6 mouse cellular contexts compared by ENCODE assay signal in the genomic region with DNA sequence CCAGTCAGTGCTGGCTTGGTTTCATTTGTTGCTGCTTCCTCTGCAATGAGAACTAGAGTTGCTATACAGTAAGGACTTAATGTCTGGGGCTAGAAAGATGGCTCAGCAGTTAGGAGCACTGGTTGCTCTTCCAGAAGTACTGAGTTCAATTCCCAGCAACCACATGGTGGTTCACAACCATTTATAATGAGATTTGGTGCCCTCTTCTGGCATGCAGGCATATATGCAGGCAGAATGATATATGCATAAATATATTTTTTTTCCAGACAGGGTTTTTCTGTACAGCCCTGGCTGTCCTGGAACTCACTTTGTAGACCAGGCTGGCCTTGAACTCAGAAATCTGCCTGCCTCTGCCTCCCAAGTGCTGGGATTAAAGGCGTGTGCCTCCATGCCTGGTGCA. TPM values are rescaled to one million over a fixed set of nuclear protein-coding genes. Genes with fewer than 3 reads are reported as not detected.
DNase-seq lines count a peak whose midpoint lies in the region; ATAC-seq and TF ChIP-seq lines count a peak whose summit lies in the region.
"Not testable (repeated sequence)": the region's sequence is repeated elsewhere in the genome, so short reads cannot be mapped to it uniquely, and the experiment has no call there.

No protein-coding gene starts in this region.

- H3K27me3 ChIP-seq in MEL (ENCODE audit: control insufficient read depth in 1 of 2, insufficient read depth in 2 of 2, low read length in 2 of 2); lung, postnatal 0 days (replicated peaks; ENCODE audit: insufficient read depth, low read length): not testable (repeated sequence)

- intact Hi-C loops in gastrocnemius, adult 2 months (cut with DNase I): loop anchor here (5.0 kb wide), 1 partner anchor 69 kb away; no protein-coding TSS in a partner anchor
- intact Hi-C loops in left cerebral cortex, adult 2 months (cut with DNase I): not testable (repeated sequence)

- DNase-seq in CD4-positive, CD25-positive, alpha-beta regulatory T cell, adult 2 months (ENCODE audit: low read depth, low spot score): peak; percentile 15
- not testable (repeated sequence) for DNase-seq in MEL (ENCODE audit: low read depth, low spot score); gastrocnemius, adult 2 months; left cerebral cortex, adult 2 months (ENCODE audit: extremely low spot score in 1 of 2, low spot score in 2 of 2); lung, postnatal 0 days (ENCODE audit: low spot score)
- peak; percentile 32 for DNase-seq in induced T-regulatory cell, adult 2 months (ENCODE audit: low read depth)

- H3K27ac ChIP-seq in MEL (ENCODE audit: control insufficient read depth, low read depth, low read length); gastrocnemius, adult 2 months; left cerebral cortex, adult 2 months; lung, postnatal 0 days (ENCODE audit: low read length): not testable (repeated sequence)

- not testable (repeated sequence) for H3K4me3 ChIP-seq in MEL (ENCODE audit: control insufficient read depth in 1 of 2, insufficient read depth in 1 of 2, low read depth in 2 of 2, low read length in 2 of 2); gastrocnemius, adult 2 months; left cerebral cortex, adult 2 months; lung, postnatal 0 days (ENCODE audit: low read depth, low read length)

- ATAC-seq in lung, postnatal 0 days: not testable (repeated sequence)

- peak in 2 of 3 experiments; percentile 16 to 36; a peak in 2 of 6 replicates for TF ChIP-seq CTCF in MEL (IDR thresholded peaks at IDR 0.05 in 2 of 3, conservative IDR thresholded peaks at IDR 0.05 in 1 of 3; ENCODE audit: control insufficient read depth in 1 of 3, insufficient read depth in 1 of 3, low read depth in 2 of 3, low read length in 3 of 3, poor library complexity in 1 of 3, severe bottlenecking in 1 of 3)
- peak; percentile 49 for TF ChIP-seq CTCF in gastrocnemius, adult 2 months (IDR thresholded peaks at IDR 0.05)
- peak; percentile 36 for TF ChIP-seq CTCF in left cerebral cortex, adult 2 months (IDR thresholded peaks at IDR 0.05)
- TF ChIP-seq CTCF in lung, postnatal 0 days (IDR thresholded peaks at IDR 0.05): peak; percentile 54

- TF ChIP-seq RAD21 in MEL (IDR thresholded peaks at IDR 0.05; ENCODE audit: low read depth, low read length): peak; percentile 26

- H3K79me2 ChIP-seq in MEL (ENCODE audit: control insufficient read depth, insufficient read depth, low read length, poor library complexity): not testable (repeated sequence)

- 95% methylated on average over 1 of the region's 1 CpGs for WGBS in lung, postnatal 0 days

- not testable (repeated sequence) for H3K4me1 ChIP-seq in MEL (ENCODE audit: control insufficient read depth in 1 of 2, insufficient read depth in 2 of 2, low read length in 2 of 2); lung, postnatal 0 days (ENCODE audit: insufficient read depth, low read depth, low read length)

- not testable (repeated sequence) for H3K9ac ChIP-seq in MEL (ENCODE audit: control insufficient read depth, low read depth, low read length, poor library complexity, severe bottlenecking); lung, postnatal 0 days (replicated peaks; ENCODE audit: low read depth)

- not testable (repeated sequence) for TF ChIP-seq EP300 in MEL (IDR thresholded peaks at IDR 0.05; ENCODE audit: low read depth in 1 of 2, low read length in 2 of 2); lung, postnatal 0 days (IDR thresholded peaks at IDR 0.05)

- not testable (repeated sequence) for TF ChIP-seq POLR2A in MEL (IDR thresholded peaks at IDR 0.05; ENCODE audit: control insufficient read depth in 1 of 2, insufficient read depth in 1 of 2, low read depth in 1 of 2, low read length in 2 of 2, poor library complexity in 1 of 2)

- not testable (repeated sequence) for H3K9me3 ChIP-seq in MEL (replicated peaks; ENCODE audit: insufficient read depth, low read length); lung, postnatal 0 days (ENCODE audit: low read length)

- not testable (repeated sequence) for H3K36me3 ChIP-seq in MEL (ENCODE audit: control insufficient read depth in 1 of 2, insufficient read depth in 2 of 2, low read length in 2 of 2); lung, postnatal 0 days (ENCODE audit: insufficient read depth, low read length)

- not testable (repeated sequence) for H3K4me2 ChIP-seq in lung, postnatal 0 days (replicated peaks; ENCODE audit: low read depth, low read length)

RNA-seq across cellular contexts. Expression of a gene that starts 23.2 kb away (rescaled TPM):
- total RNA-seq in MEL (2012; rRNA removed): 7.8 and 9.5 TPM in 2 replicates
- 10 to 100 TPM in 1 of 2 experiments, not detected in 1; 18.0 TPM for polyA plus RNA-seq in MEL (2012; ENCODE audit: insufficient read depth in 1 of 2, insufficient read length in 2 of 2, low read depth in 1 of 2, low replicate concordance in 2 of 2, missing spikeins in 1 of 2)
- total RNA-seq in gastrocnemius, adult 2 months (2021): 10 to 100 TPM; 36.6 to 51.9 TPM
- total RNA-seq in left cerebral cortex, adult 2 months (2021): 10 to 100 TPM; 40.7 to 42.8 TPM
- 54.6 and 57.3 TPM in 2 replicates for polyA plus RNA-seq in lung, postnatal 0 days (2015; fragmentation: Nextera tagmentation; extraction: Ambion mirVana)

RNA-seq across cellular contexts. Expression of a gene that starts 56.6 kb away (rescaled TPM):
- 66.4 and 70.1 TPM in 2 replicates for total RNA-seq in MEL (2012; rRNA removed)
- 100 to 1,000 TPM; 233 to 371 TPM for polyA plus RNA-seq in MEL (2012; ENCODE audit: insufficient read depth in 1 of 2, insufficient read length in 2 of 2, low read depth in 1 of 2, low replicate concordance in 2 of 2, missing spikeins in 1 of 2)
- 10 to 100 TPM; 92.8 to 96.2 TPM for total RNA-seq in gastrocnemius, adult 2 months (2021)
- total RNA-seq in left cerebral cortex, adult 2 months (2021): 10 to 100 TPM; 78.4 to 92.0 TPM
- 76.1 and 80.2 TPM in 2 replicates for polyA plus RNA-seq in lung, postnatal 0 days (2015; fragmentation: Nextera tagmentation; extraction: Ambion mirVana)
